Mouse (Mus musculus) heart, postnatal 0 days (tissue): ENCODE measurements at regions not wholly inside any gene's neighbourhood (a gene's known extent, or its start where the extent isn't known, plus 50 kb on each side); places are given as distances from the start of the nearest gene placed in this dataset.

Experiments
- ATAC-seq: fragments of 200-750 bp; cut with Nextera tagmentation; 2 replicates; pipeline ENCODE4 v1.8.0; 2017; ENCODE audit warnings: low read depth, moderate number of reproducible peaks, moderate library complexity; ENCODE audit not compliant: insufficient read depth
- DNase-seq: peaks from one replicate; pipeline ENCODE4 v3.0.0-alpha.2; 2016; ENCODE audit warnings: low spot score
- H3K27ac ChIP-seq: fragments of 300-500 bp; sonication (generic); 2 replicates; pipeline ENCODE4 v1.5.1; 2014; ENCODE audit warnings: low read depth, mild to moderate bottlenecking
- H3K27me3 ChIP-seq: fragments of 300-500 bp; sonication (generic); 2 replicates; pipeline ENCODE4 v1.6.1; 2014; ENCODE audit warnings: low read length, mixed read lengths; ENCODE audit not compliant: control insufficient read depth, insufficient read depth
- H3K36me3 ChIP-seq: fragments of 300-500 bp; sonication (generic); replicated peaks from 2 replicates; pipeline ENCODE4 v1.6.1; 2014; ENCODE audit warnings: low read length, mixed read lengths; ENCODE audit not compliant: control insufficient read depth, insufficient read depth
- H3K4me1 ChIP-seq: fragments of 300-500 bp; sonication (generic); 2 replicates; pipeline ENCODE4 v1.6.1; 2014; ENCODE audit warnings: antibody characterized with exemption; ENCODE audit not compliant: control insufficient read depth, insufficient read depth
- H3K4me2 ChIP-seq: fragments of 300-500 bp; sonication (generic); 2 replicates; pipeline ENCODE4 v1.6.1; 2014; ENCODE audit warnings: low read depth, mild to moderate bottlenecking, low read length, moderate library complexity
- H3K4me3 ChIP-seq: fragments of 300-500 bp; sonication (generic); 2 replicates; pipeline ENCODE4 v1.5.1; 2014; ENCODE audit warnings: low read depth, low read length
- H3K9ac ChIP-seq: fragments of 300-500 bp; sonication (generic); replicated peaks from 2 replicates; pipeline ENCODE4 v1.6.1; 2014; ENCODE audit warnings: low read depth, low read length, mixed read lengths
- H3K9me3 ChIP-seq: fragments of 300-500 bp; sonication (generic); replicated peaks from 2 replicates; pipeline ENCODE4 v1.6.1; 2016; ENCODE audit warnings: low read length; ENCODE audit not compliant: control insufficient read depth
- CTCF ChIP-seq: IDR thresholded peaks from 2 replicates; pipeline ENCODE4 v1.5.1; 2016; ENCODE audit warnings: antibody characterized with exemption, control low read depth, low read depth
- EP300 ChIP-seq: IDR thresholded peaks from 2 replicates; pipeline ENCODE4 v1.6.1; 2016; ENCODE audit warnings: antibody characterized with exemption, low read depth
- WGBS: fragments of 180-500 bp; shearing (Covaris S2); extraction: QIAGEN DNeasy Blood & Tissue Kit; methylation state at CpG from one replicate; pipeline ENCODE4 v1.1.7; 2014; 5-methylcytosine and 5-hydroxymethylcytosine counted together

DNA sequence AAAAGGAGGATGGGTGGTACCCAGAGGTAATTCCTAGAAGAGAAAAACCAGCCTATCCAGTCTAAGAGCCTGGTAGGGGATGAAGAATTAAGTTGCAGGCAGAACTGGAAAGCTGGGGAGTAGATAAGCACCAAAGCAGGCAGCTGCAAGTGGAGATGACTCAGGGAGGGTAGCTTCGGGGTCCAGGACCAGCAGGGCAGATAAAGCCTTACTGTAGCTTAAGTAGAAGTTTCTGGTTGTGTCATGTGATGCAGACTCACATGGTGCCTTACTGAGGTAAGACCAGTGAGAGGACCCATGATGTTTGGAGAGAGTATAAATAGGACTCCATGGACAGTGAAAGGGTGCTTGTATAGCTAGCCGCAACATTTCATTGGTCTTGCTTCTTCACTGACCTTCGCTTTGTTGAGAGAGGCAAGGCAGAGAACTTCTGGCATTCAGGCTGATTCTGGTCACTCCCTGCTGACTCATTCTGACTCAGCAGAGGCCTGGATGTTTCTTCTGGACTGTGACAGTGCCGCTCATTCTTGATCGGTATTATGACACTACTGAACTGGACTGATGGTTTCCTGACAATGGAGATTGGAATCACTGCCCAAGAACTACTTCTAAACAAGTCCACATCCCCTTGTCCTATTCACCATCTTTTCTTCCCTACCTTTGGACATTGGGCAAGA is 315.7 kb upstream of the Acvr2a start:
- no peak overlapping the region for H3K27ac ChIP-seq
- ATAC-seq = no peak
- 80% methylated on average over 5 of the region's 5 CpGs for WGBS

DNA sequence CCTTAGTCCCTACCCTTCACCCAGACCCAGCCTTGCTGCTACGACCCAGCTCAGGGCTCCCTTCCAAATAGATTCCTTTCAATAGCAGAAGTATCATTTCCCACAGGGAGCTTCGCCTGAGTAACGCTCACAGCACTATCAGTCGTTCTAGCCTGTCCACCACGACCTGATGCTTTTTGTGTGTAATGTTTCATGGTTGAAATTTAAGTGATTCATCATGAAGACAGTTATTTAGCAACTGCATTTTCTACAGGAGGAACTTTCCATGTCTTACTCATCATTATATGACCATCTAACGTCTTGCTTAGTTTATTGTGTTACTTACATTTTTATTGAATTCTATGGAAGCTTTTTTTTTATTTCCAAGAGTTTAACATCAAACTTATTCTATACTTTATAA is 314.5 kb upstream of the Acvr2a start:
- H3K36me3 ChIP-seq = no peaks in the 10 kb centered on the region
- no peak for ATAC-seq
- no peaks in the 10 kb centered on the region for H3K27me3 ChIP-seq
- no peaks in the 10 kb centered on the region for H3K9me3 ChIP-seq
- H3K4me3 ChIP-seq = no peak overlapping the region
- H3K9ac ChIP-seq = no peak overlapping the region
- no peak for DNase-seq
- H3K4me2 ChIP-seq = no peak overlapping the region
- 73% methylated on average over 6 of the region's 6 CpGs for WGBS
- TF ChIP-seq CTCF = no peak
- TF ChIP-seq EP300 = no peak
- H3K4me1 ChIP-seq = no peaks in the 10 kb centered on the region
- no peak overlapping the region for H3K27ac ChIP-seq

More for the DNA sequence above, 315.7 kb upstream of the Acvr2a start:
- Histone ChIP-seq H3K36me3 (no peaks in the 10 kb centered on the region), H3K4me1 (no peaks in the 10 kb centered on the region), H3K9me3 (no peaks in the 10 kb centered on the region), H3K27me3 (no peaks in the 10 kb centered on the region), H3K4me3 (no peak overlapping the region), H3K9ac (no peak overlapping the region), H3K4me2 (no peak overlapping the region)
- no peak for DNase-seq
- no peak for TF ChIP-seq CTCF
- no peak for TF ChIP-seq EP300

DNA sequence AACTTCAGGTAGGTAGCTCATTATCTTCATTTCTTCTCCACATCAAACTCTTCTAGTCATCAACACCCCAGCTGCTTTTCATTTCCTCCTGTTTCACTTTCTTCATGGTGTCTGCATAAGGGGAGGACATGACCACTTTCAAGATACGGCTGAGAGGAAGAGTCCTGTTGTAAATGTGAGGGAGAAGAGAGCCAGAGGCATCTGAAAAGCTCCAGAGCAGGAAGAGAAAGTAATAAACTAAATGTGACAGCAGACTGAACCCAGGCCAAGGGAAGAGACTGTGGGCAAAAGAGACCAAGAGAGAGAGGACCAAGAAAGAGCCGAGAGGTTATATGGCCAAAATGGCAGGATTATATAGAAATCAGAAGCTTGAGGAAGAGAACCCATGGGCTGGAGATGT is 312.5 kb upstream of the Acvr2a start:
- no peak overlapping the region for H3K4me3 ChIP-seq
- H3K27ac ChIP-seq = no peak overlapping the region

DNA sequence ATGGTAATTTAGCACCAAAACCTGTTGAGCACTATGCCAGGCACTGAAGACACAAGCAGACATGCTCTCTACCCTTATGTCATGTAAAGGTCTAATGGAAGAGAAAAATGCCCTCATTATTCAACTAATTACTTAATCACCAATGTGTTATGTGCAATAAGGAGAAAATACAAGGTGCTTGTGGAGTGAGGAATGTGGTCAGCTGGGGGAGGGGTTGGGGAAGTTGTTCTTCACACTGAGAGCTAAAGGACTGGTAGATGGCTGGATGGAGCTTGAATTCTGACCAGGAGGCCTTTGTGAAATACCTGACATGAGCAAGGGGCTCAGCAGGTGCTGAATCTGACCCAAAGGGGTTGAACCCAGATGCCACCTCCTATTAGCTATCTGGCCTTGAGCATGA is 300.1 kb upstream of the Acvr2a start:
- no peaks in the 10 kb centered on the region for H3K4me1 ChIP-seq
- H3K9me3 ChIP-seq = no peaks in the 10 kb centered on the region
- no peak for TF ChIP-seq CTCF
- TF ChIP-seq EP300 = no peak
- no peak overlapping the region for H3K9ac ChIP-seq
- no peak overlapping the region for H3K4me2 ChIP-seq
- ATAC-seq = no peak
- no peaks in the 10 kb centered on the region for H3K27me3 ChIP-seq
- no peaks in the 10 kb centered on the region for H3K36me3 ChIP-seq
- H3K27ac ChIP-seq = no peak overlapping the region
- no peak for DNase-seq
- no peak overlapping the region for H3K4me3 ChIP-seq

More for the DNA sequence above, 312.5 kb upstream of the Acvr2a start:
- 51% methylated on average over 2 of the region's 2 CpGs for WGBS
- Histone ChIP-seq H3K27me3 (no peaks in the 10 kb centered on the region), H3K9me3 (no peaks in the 10 kb centered on the region), H3K9ac (no peak overlapping the region), H3K36me3 (no peaks in the 10 kb centered on the region), H3K4me1 (no peaks in the 10 kb centered on the region), H3K4me2 (no peak overlapping the region)
- TF ChIP-seq EP300 (no peak), CTCF (no peak)
- DNase-seq (no peak), ATAC-seq (no peak)

DNA sequence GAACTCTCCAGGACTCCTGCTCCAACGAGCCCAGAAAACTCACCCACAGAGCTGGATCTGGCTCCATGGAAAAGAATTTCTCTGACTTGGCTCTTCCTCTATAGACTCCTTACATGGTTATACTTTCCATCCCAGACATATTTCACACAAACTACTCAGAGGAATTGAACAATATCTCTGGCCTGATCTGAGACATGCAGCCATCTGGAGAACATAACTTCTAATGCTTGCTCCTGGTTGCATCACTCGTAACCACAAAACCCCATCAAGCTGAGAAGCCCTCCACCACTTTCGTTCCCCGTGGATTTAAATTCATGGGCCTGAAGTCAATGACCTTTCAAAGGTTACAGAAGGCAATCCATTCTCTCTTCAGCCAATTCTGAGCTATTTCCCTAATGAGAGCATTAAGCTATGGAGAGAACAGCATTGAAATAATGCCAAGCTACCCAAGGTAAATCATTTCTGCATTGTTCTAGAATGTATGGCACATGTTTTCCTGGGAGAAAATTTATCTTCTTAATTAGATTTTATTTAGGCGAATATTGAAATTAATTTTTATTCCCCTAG is 294.0 kb upstream of the Acvr2a start:
- H3K36me3 ChIP-seq = no peaks in the 10 kb centered on the region
- no peak overlapping the region for H3K27ac ChIP-seq
- H3K9ac ChIP-seq = no peak overlapping the region
- no peaks in the 10 kb centered on the region for H3K9me3 ChIP-seq
- no peak overlapping the region for H3K4me2 ChIP-seq
- H3K4me3 ChIP-seq = no peak overlapping the region
- ATAC-seq (no peak), DNase-seq (no peak)
- WGBS = 71% methylated on average over 5 of the region's 5 CpGs
- no peaks in the 10 kb centered on the region for H3K27me3 ChIP-seq
- TF ChIP-seq EP300 (no peak), CTCF (no peak)
- no peaks in the 10 kb centered on the region for H3K4me1 ChIP-seq

DNA sequence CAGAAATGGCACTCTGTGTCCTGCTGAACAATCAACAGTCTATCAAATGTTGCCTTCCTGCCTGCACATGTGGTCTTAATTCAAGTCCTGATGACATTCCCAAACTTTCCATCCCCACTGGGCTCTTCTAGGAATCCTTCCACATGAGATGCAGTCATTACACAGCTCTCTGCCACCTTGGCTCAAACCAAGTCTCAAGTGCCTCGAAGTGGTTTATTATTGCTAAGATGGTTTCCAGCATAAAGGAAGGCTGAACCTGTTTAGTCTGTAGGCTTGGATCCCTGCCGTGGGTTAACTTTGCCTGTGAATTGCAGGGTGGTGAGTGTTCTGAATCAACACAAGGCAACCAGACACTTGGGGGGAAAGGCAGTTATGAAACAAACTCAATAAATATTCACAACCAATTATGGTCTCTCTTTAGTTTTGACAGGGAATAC is 293.4 kb upstream of the Acvr2a start:
- 82% methylated on average over 2 of the region's 2 CpGs for WGBS
- Histone ChIP-seq H3K27me3 (no peaks in the 10 kb centered on the region), H3K4me1 (no peaks in the 10 kb centered on the region), H3K9ac (no peak overlapping the region), H3K4me3 (no peak overlapping the region), H3K27ac (no peak overlapping the region), H3K36me3 (no peaks in the 10 kb centered on the region), H3K9me3 (no peaks in the 10 kb centered on the region), H3K4me2 (no peak overlapping the region)
- ATAC-seq (no peak), DNase-seq (no peak)
- no peak for TF ChIP-seq EP300
- no peak for TF ChIP-seq CTCF
